Mouse (Mus musculus) left cerebral cortex, adult 2 months (tissue): ENCODE measurements around the gene Rpl36. TPM values are rescaled to one million over a fixed set of nuclear protein-coding genes. Genes with fewer than 3 reads are reported as not detected.
A peak's percentile ranks its signal among the peaks of the same experiment; 100 is the strongest.

Experiments
- DNase-seq, 2 experiments: peaks; one replicate each; pipeline ENCODE4 v3.0.0; 2021 to 2022; ENCODE audit warnings: low spot score in 2 of 2, mixed read lengths in 1 of 2; ENCODE audit errors: extremely low spot score in 1 of 2
- H3K27ac ChIP-seq: fragments of 200-600 bp; 2 replicates; pipeline ENCODE4 v1.8.1; 2022
- H3K4me3 ChIP-seq: fragments of 200-600 bp; 2 replicates; pipeline ENCODE4 v1.8.1; 2022
- CTCF ChIP-seq: fragments of 200-600 bp; IDR thresholded peaks from 2 replicates; pipeline ENCODE4 v1.8.1; 2022; ENCODE audit warnings: antibody characterized with exemption, mild to moderate bottlenecking, moderate library complexity
- intact Hi-C: fragments of 180-260 bp; cut with DNase I; formaldehyde crosslinking; loops from one replicate; pipeline ENCODE4 v1.15.1; 2025
- long read RNA-seq, 2 experiments: library from polyadenylated mRNA; stranded (forward); transcript quantifications; one replicate each; pipeline ENCODE4 v2.0.0; 2021; ENCODE audit warnings: borderline mapping rate in 2 of 2
- total RNA-seq, 2 experiments: library from RNA; stranded (reverse); gene quantifications; 2 replicates each; pipeline ENCODE4 v1.2.3; 2021

The Rpl36 gene
- total RNA-seq: 100 to 1,000 TPM; 351 to 353 TPM
- long read RNA-seq, experiment 1, transcript Rpl36-201 (4 exons, 383 nt): major isoform, 28 of 41 reads
- long read RNA-seq, experiment 1, partial matches to known transcripts: 10 of 41 reads
- long read RNA-seq, experiment 1, other reads (novel, unspliced or antisense): 3 of 41 reads
- long read RNA-seq, experiment 2, transcript Rpl36-201 (4 exons, 383 nt): major isoform, 44 of 62 reads
- long read RNA-seq, experiment 2, partial matches to known transcripts: 15 of 62 reads
- long read RNA-seq, experiment 2, other reads (novel, unspliced or antisense): 3 of 62 reads

GRCm38 (mm10) chr17:56613236-56613844, at the start of gene Rpl36:
Gene Rpl36 (plus strand): TSS chr17:56613416.
- peak; percentile 94 to 97 for DNase-seq
- Histone ChIP-seq H3K4me3 (peak within 1 kb of the TSS; percentile 81), H3K27ac (peak within 1 kb of the TSS; percentile 93)
- peak; percentile 99 for TF ChIP-seq CTCF
- intact Hi-C loops: loop anchor here (2.0 to 5.0 kb wide), 2 partner anchors 55 to 149 kb away; partner anchors contain the start of gene Dus3l

GRCm38 (mm10) chr17:56566293-56566692, 46.9 kb upstream of the Rpl36 start:
- intact Hi-C loops: no loop called here
- H3K4me3 ChIP-seq: no peak overlapping the region
- no peak for DNase-seq
- H3K27ac ChIP-seq: no peak overlapping the region
- TF ChIP-seq CTCF: no peak

- TF ChIP-seq CTCF: no peak
- H3K27ac ChIP-seq: no peak overlapping the region
- H3K4me3 ChIP-seq: no peak overlapping the region
- intact Hi-C loops: no loop called here
- no peak for DNase-seq
These were observed 46.3 kb upstream of the Rpl36 start for GRCm38 (mm10) chr17:56566918-56567317.

GRCm38 (mm10) chr17:56567370-56567769, 45.8 kb upstream of the Rpl36 start:
- DNase-seq: no peak
- Histone ChIP-seq H3K27ac (no peak overlapping the region), H3K4me3 (no peak overlapping the region)
- intact Hi-C loops: no loop called here
- no peak for TF ChIP-seq CTCF

- TF ChIP-seq CTCF: no peak
- intact Hi-C loops: no loop called here
These were observed 42.9 kb upstream of the Rpl36 start for GRCm38 (mm10) chr17:56570287-56570686.

GRCm38 (mm10) chr17:56572154-56572553, 41.1 kb upstream of the Rpl36 start:
- H3K4me3 ChIP-seq: no peak overlapping the region
- no peak overlapping the region for H3K27ac ChIP-seq
- DNase-seq: no peak
- intact Hi-C loops: no loop called here
- no peak for TF ChIP-seq CTCF

More at GRCm38 (mm10) chr17:56570287-56570686, 42.9 kb upstream of the Rpl36 start:
- H3K4me3 ChIP-seq: no peak overlapping the region
- DNase-seq: no peak
- no peak overlapping the region for H3K27ac ChIP-seq

GRCm38 (mm10) chr17:56572939-56573338, 40.3 kb upstream of the Rpl36 start:
- no peak for DNase-seq
- Histone ChIP-seq H3K4me3 (no peak overlapping the region), H3K27ac (no peak overlapping the region)
- TF ChIP-seq CTCF: no peak
- intact Hi-C loops: no loop called here

GRCm38 (mm10) chr17:56583071-56583470, 30.1 kb upstream of the Rpl36 start:
- no peak for TF ChIP-seq CTCF
- peak overlapping the region; percentile 99; the same call in 1 of the 2 replicates for H3K27ac ChIP-seq
- H3K4me3 ChIP-seq: peak overlapping the region; percentile 94
- DNase-seq: no peak
- intact Hi-C loops: loop anchor here (5.0 kb wide), 1 partner anchor 84 kb away; no protein-coding TSS in a partner anchor

- no peak for TF ChIP-seq CTCF
- H3K27ac ChIP-seq: peak overlapping the region; percentile 99
- H3K4me3 ChIP-seq: peak overlapping the region; percentile 94
- DNase-seq: peak in 1 of 2 experiments; percentile 28
- intact Hi-C loops: loop anchor here (2.0 to 5.0 kb wide), 2 partner anchors 25 to 84 kb away; partner anchors contain the start of gene 2410015M20Rik
These were observed 29.5 kb upstream of the Rpl36 start for GRCm38 (mm10) chr17:56583611-56584256.

GRCm38 (mm10) chr17:56584257-56585130, 28.7 kb upstream of the Rpl36 start, which contains the start of the genes Safb2 and Safb:
Gene Safb2 (minus strand): TSS chr17:56584585.
Gene Safb (plus strand): TSS chr17:56584825.
- intact Hi-C loops: loop anchor here (2.0 to 5.0 kb wide), 2 partner anchors 24 to 83 kb away; partner anchors contain the start of gene 2410015M20Rik
- peak; percentile 100 for DNase-seq
- H3K4me3 ChIP-seq: peak within 1 kb of the TSS; percentile 94
- H3K27ac ChIP-seq: peak within 1 kb of the TSS; percentile 99
- peak; percentile 1 for TF ChIP-seq CTCF
